ENCODE assay signal across 21 mouse cellular contexts in genomic region chr9:45027376-45027775, GRCm38 (mm10). TPM values are rescaled to one million over a fixed set of nuclear protein-coding genes. Genes with fewer than 3 reads are reported as not detected.
"Had no signal": no experiment of that assay in that cellular context is flagged by ENCODE, and none has a peak within 500 bp of the region (broad histone marks: within the 10 kb centered on the region; RNA-seq: fewer than 3 reads in every experiment).

No protein-coding gene starts in this region.

- H3K36me3 ChIP-seq: liver, embryonic 15.5 days; lung, embryonic 15.5 days; midbrain, embryonic 13.5 days; midbrain, embryonic 15.5 days; neural tube, embryonic 12.5 days had no signal

- H3K27ac ChIP-seq: liver, embryonic 15.5 days; lung, embryonic 15.5 days; macrophage; midbrain, embryonic 13.5 days; midbrain, embryonic 15.5 days; neural tube, embryonic 12.5 days had no signal

- H3K4me3 ChIP-seq: liver, embryonic 15.5 days; lung, embryonic 15.5 days; megakaryocyte, embryonic 14.5 days; midbrain, embryonic 13.5 days; midbrain, embryonic 15.5 days; neural tube, embryonic 12.5 days had no signal

- H3K4me1 ChIP-seq: lung, embryonic 15.5 days; megakaryocyte, embryonic 14.5 days; midbrain, embryonic 13.5 days; midbrain, embryonic 15.5 days; neural tube, embryonic 12.5 days had no signal

- H3K27me3 ChIP-seq: lung, embryonic 15.5 days; midbrain, embryonic 15.5 days had no signal

- ATAC-seq: liver, postnatal 0 days; midbrain, embryonic 13.5 days; midbrain, embryonic 15.5 days had no signal

- H3K9me3 ChIP-seq: liver, embryonic 15.5 days; lung, embryonic 15.5 days; megakaryocyte, embryonic 14.5 days; midbrain, embryonic 13.5 days; midbrain, embryonic 15.5 days; neural tube, embryonic 12.5 days had no signal

- H3K4me2 ChIP-seq: liver, embryonic 15.5 days; lung, embryonic 15.5 days; midbrain, embryonic 11.5 days; midbrain, embryonic 13.5 days; midbrain, embryonic 15.5 days; neural tube, embryonic 12.5 days had no signal

- DNase-seq: liver, postnatal 0 days; lung, adult 2 months; lung, postnatal 10 days; right cerebral cortex, adult 18-20 months; right cerebral cortex, postnatal 25 days; right cerebral cortex, postnatal 4 days; spleen, adult 18-20 months; thymus, adult 18-20 months; thymus, postnatal 14 days; thymus, postnatal 36 days had no signal

- H3K9ac ChIP-seq: liver, embryonic 15.5 days; liver, postnatal 0 days; lung, embryonic 15.5 days; midbrain, embryonic 13.5 days; midbrain, embryonic 15.5 days; neural tube, embryonic 12.5 days had no signal

RNA-seq across cellular contexts. Expression of gene Mpzl2, which starts 12.2 kb away (rescaled TPM):
- polyA plus RNA-seq: macrophage; neural tube, embryonic 14.5 days had no signal

RNA-seq across cellular contexts. Expression of gene Cd3e, which starts 17.9 kb away (rescaled TPM):
- polyA plus RNA-seq: liver, embryonic 15.5 days; liver, postnatal 0 days; macrophage; midbrain, embryonic 11.5 days; midbrain, embryonic 13.5 days; neural tube, embryonic 12.5 days; stomach, embryonic 14.5 days had no signal

RNA-seq across cellular contexts. Expression of gene Cd3d, which starts 45.8 kb away (rescaled TPM):
- polyA plus RNA-seq: midbrain, embryonic 11.5 days; midbrain, embryonic 13.5 days; midbrain, embryonic 15.5 days; midbrain, postnatal 0 days; neural tube, embryonic 12.5 days; neural tube, embryonic 14.5 days; stomach, embryonic 14.5 days had no signal

RNA-seq across cellular contexts. Expression of gene Cd3g, which starts 47.1 kb away (rescaled TPM):
- polyA plus RNA-seq: midbrain, embryonic 11.5 days; midbrain, embryonic 13.5 days; midbrain, embryonic 15.5 days; midbrain, postnatal 0 days; neural tube, embryonic 14.5 days had no signal
